7 mouse cellular contexts compared by ENCODE assay signal in the genomic region with DNA sequence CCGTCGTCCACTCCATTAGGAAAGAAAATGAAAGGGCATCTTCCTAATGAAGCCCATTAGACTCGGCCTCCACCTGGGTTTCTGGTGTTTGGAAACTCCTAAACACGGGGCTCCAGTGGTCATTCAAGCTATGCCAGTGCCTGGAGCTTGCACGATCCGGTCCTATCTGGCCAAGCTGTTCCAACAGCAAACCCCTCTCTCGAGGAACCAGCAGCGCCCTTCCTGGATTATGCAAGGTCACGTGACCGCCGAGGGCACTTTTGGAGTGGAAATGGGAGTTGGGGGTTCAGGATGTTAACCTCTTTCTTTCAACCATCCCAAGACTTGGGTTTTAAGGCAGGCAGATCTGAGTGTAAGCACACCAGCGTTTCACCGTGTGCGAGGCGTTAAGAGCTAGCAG. TPM values are rescaled to one million over a fixed set of nuclear protein-coding genes. Genes with fewer than 3 reads are reported as not detected.
DNase-seq lines count a peak whose midpoint lies in the region; ATAC-seq and TF ChIP-seq lines count a peak whose summit lies in the region.

No protein-coding gene starts in this region.

- H3K36me3 ChIP-seq in hindbrain, embryonic 13.5 days = no peaks in the 10 kb centered on the region
- no peaks in the 10 kb centered on the region for H3K36me3 ChIP-seq in midbrain, postnatal 0 days (ENCODE audit: insufficient read depth, low read length)
- no peaks in the 10 kb centered on the region for H3K36me3 ChIP-seq in thymus, adult 2 months (ENCODE audit: control insufficient read depth, insufficient read depth, low read length)

- WGBS in hindbrain, embryonic 13.5 days = 12% methylated on average over 15 of the region's 15 CpGs
- whole genome bisulfite sequencing in midbrain, postnatal 0 days = 23% methylated on average over 15 of the region's 15 CpGs
- 59% methylated on average over 15 of the region's 15 CpGs for WGBS in thymus, adult 2 months

- no peak overlapping the region for H3K27ac ChIP-seq in hindbrain, embryonic 13.5 days
- no peak overlapping the region for H3K27ac ChIP-seq in midbrain, postnatal 0 days (ENCODE audit: low read depth, low read length)
- no peak overlapping the region for H3K27ac ChIP-seq in thymus, adult 2 months (ENCODE audit: control insufficient read depth, insufficient read depth, low read length)

- peak; percentile 88 for DNase-seq in ZHBTc4 (ENCODE audit: low read depth, low spot score)
- DNase-seq in embryo, embryonic 10.5 days (ENCODE audit: low spot score) = peak; percentile 73
- DNase-seq in liver = peak; percentile 56
- no peak for DNase-seq in midbrain, postnatal 0 days (ENCODE audit: low spot score)
- no peak for DNase-seq in thymus, postnatal 10 days (ENCODE audit: low spot score in 2 of 2)
- DNase-seq in thymus, adult 2 months = no peak

- no peaks in the 10 kb centered on the region for H3K9me3 ChIP-seq in hindbrain, embryonic 13.5 days
- no peaks in the 10 kb centered on the region for H3K9me3 ChIP-seq in midbrain, postnatal 0 days (ENCODE audit: low read length)

- peak overlapping the region; percentile 39 for H3K9ac ChIP-seq in hindbrain, embryonic 13.5 days
- no peak overlapping the region for H3K9ac ChIP-seq in midbrain, postnatal 0 days (replicated peaks; ENCODE audit: low read length, poor library complexity, severe bottlenecking)

- peaks cover 94% of the 10 kb centered on the region for H3K4me1 ChIP-seq in hindbrain, embryonic 13.5 days (replicated peaks)
- peaks cover 11% of the 10 kb centered on the region; the same call in 1 of the 2 replicates for H3K4me1 ChIP-seq in midbrain, postnatal 0 days (ENCODE audit: insufficient read depth, low read length)
- peaks cover 5% of the 10 kb centered on the region; the same call in 1 of the 2 replicates for H3K4me1 ChIP-seq in thymus, adult 2 months (replicated peaks; ENCODE audit: control insufficient read depth, insufficient read depth, low read length)

- H3K27me3 ChIP-seq in hindbrain, embryonic 13.5 days = no peaks in the 10 kb centered on the region
- H3K27me3 ChIP-seq in midbrain, postnatal 0 days (ENCODE audit: insufficient read depth, low read length) = no peaks in the 10 kb centered on the region
- H3K27me3 ChIP-seq in thymus, adult 2 months (ENCODE audit: control insufficient read depth, insufficient read depth, low read length) = no peaks in the 10 kb centered on the region; the same call in 1 of the 2 replicates

- no peak overlapping the region for H3K4me3 ChIP-seq in hindbrain, embryonic 13.5 days
- no peak overlapping the region for H3K4me3 ChIP-seq in midbrain, postnatal 0 days (ENCODE audit: low read depth, low read length)
- H3K4me3 ChIP-seq in thymus, adult 2 months (ENCODE audit: control insufficient read depth, insufficient read depth, low read length) = no peak overlapping the region; the same call in 1 of the 2 replicates

- no peak for TF ChIP-seq POLR2A in thymus, adult 2 months (IDR thresholded peaks at IDR 0.05; ENCODE audit: control insufficient read depth, extremely low read depth, insufficient read depth, low read length, poor library complexity)

- TF ChIP-seq CTCF in midbrain, postnatal 0 days (IDR thresholded peaks at IDR 0.05) = no peak
- no peak for TF ChIP-seq CTCF in thymus, adult 2 months (IDR thresholded peaks at IDR 0.05; ENCODE audit: borderline replicate concordance, control insufficient read depth, extremely low read depth, insufficient read depth, low read length, poor library complexity)

- no peak for ATAC-seq in hindbrain, embryonic 13.5 days (ENCODE audit: low FRiP score)
- no peak for ATAC-seq in midbrain, postnatal 0 days (ENCODE audit: low FRiP score)

- H3K4me2 ChIP-seq in hindbrain, embryonic 13.5 days = peak overlapping the region; percentile 40
- H3K4me2 ChIP-seq in midbrain, postnatal 0 days (ENCODE audit: low read depth, low read length, poor library complexity, severe bottlenecking) = peak overlapping the region; percentile 18; the same call in 1 of the 2 replicates

RNA-seq across cellular contexts. Expression of a gene that starts 7.3 kb away (rescaled TPM):
- 26.3 and 33.9 TPM in 2 replicates for polyA plus RNA-seq in hindbrain, embryonic 13.5 days (2015; fragmentation: Nextera tagmentation; extraction: Ambion mirVana)
- 32.6 and 37.2 TPM in 2 replicates for total RNA-seq in midbrain, postnatal 0 days (2014; rRNA removed)
- 10.7 and 12.1 TPM in 2 replicates for polyA plus RNA-seq in midbrain, postnatal 0 days (2015; fragmentation: Nextera tagmentation; extraction: Ambion mirVana)
- 9.0 and 12.1 TPM in 2 replicates for polyA plus RNA-seq in thymus, adult 2 months (2012; rRNA removed)

RNA-seq across cellular contexts. Expression of a gene that starts 8.3 kb away (rescaled TPM):
- polyA plus RNA-seq in hindbrain, embryonic 13.5 days (2015; fragmentation: Nextera tagmentation; extraction: Ambion mirVana) = 82.8 and 85.6 TPM in 2 replicates
- 58.6 and 64.8 TPM in 2 replicates for total RNA-seq in midbrain, postnatal 0 days (2014; rRNA removed)
- polyA plus RNA-seq in midbrain, postnatal 0 days (2015; fragmentation: Nextera tagmentation; extraction: Ambion mirVana) = 25.9 and 29.1 TPM in 2 replicates
- polyA plus RNA-seq in thymus, adult 2 months (2012; rRNA removed) = 10.7 and 14.0 TPM in 2 replicates

Comparison
In these comparisons a context has a peak if more than half of its experiments do, and no peak if none do; other contexts are left out.
1. DNase-seq: peak in ZHBTc4 (single experiment), embryo, embryonic 10.5 days (single experiment) and liver (single experiment); none in midbrain, postnatal 0 days (single experiment), thymus, postnatal 10 days (0 of 2) and thymus, adult 2 months (single experiment).